Mouse (Mus musculus) liver, embryonic 13.5 days (tissue): ENCODE data around the gene Pck2. TPM values are rescaled to one million over a fixed set of nuclear protein-coding genes. Genes with fewer than 3 reads are reported as not detected.

Source experiments
- ATAC-seq: fragments of 200-750 bp; cut with Nextera tagmentation; 2 replicates; pipeline ENCODE4 v1.8.0; 2017; ENCODE audit warnings: low read depth, mild to moderate bottlenecking, moderate number of reproducible peaks, moderate library complexity
- DNase-seq: peaks from one replicate; pipeline ENCODE4 v3.0.0; 2022
- H3K27ac ChIP-seq: fragments of 300-500 bp; sonication (generic); 2 replicates; pipeline ENCODE4 v1.5.1; 2015; ENCODE audit warnings: moderate library complexity, mild to moderate bottlenecking, inconsistent platforms
- H3K27me3 ChIP-seq: fragments of 300-500 bp; sonication (generic); 2 replicates; pipeline ENCODE4 v1.6.1; 2015; ENCODE audit warnings: mild to moderate bottlenecking, inconsistent platforms
- H3K36me3 ChIP-seq: fragments of 300-500 bp; sonication (generic); 2 replicates; pipeline ENCODE4 v1.6.1; 2015; ENCODE audit warnings: mild to moderate bottlenecking, inconsistent platforms
- H3K4me1 ChIP-seq: fragments of 300-500 bp; sonication (generic); replicated peaks from 2 replicates; pipeline ENCODE4 v1.6.1; 2015; ENCODE audit warnings: inconsistent platforms
- H3K4me2 ChIP-seq: fragments of 300-500 bp; sonication (generic); 2 replicates; pipeline ENCODE4 v1.6.1; 2015; ENCODE audit warnings: inconsistent platforms, mild to moderate bottlenecking, moderate library complexity
- H3K4me3 ChIP-seq: fragments of 300-500 bp; sonication (generic); replicated peaks from 2 replicates; pipeline ENCODE4 v1.5.1; 2015; ENCODE audit warnings: mild to moderate bottlenecking, inconsistent platforms
- H3K9ac ChIP-seq: fragments of 300-500 bp; sonication (generic); 2 replicates; pipeline ENCODE4 v1.6.1; 2015; ENCODE audit warnings: mild to moderate bottlenecking, inconsistent platforms
- H3K9me3 ChIP-seq: fragments of 300-500 bp; sonication (generic); replicated peaks from 2 replicates; pipeline ENCODE4 v1.6.1; 2016; ENCODE audit warnings: inconsistent platforms
- WGBS: fragments of 180-500 bp; shearing (Covaris S2); methylation state at CpG from one replicate; pipeline ENCODE4 v1.1.7; 2015; ENCODE audit not compliant: insufficient replicate concordance; 5-methylcytosine and 5-hydroxymethylcytosine counted together
- polyA plus RNA-seq: library from polyadenylated mRNA; unstranded; fragments of >200 nt; fragmentation: Nextera tagmentation; extraction: Ambion mirVana; gene quantifications from 2 replicates; pipeline ENCODE4 v1.2.1, GENCODE M21; 2015

Gene Pck2
- polyA plus RNA-seq, 1 experiment from 2014 or later, result 32.2 TPM

- H3K4me1 ChIP-seq, result peaks cover 19% of the 10 kb centered on the region
- WGBS, result 54% methylated on average over 18 of the region's 22 CpGs
- H3K9me3 ChIP-seq, result no peaks in the 10 kb centered on the region
- H3K36me3 ChIP-seq, result no peaks in the 10 kb centered on the region
- ATAC-seq, result no peak
- H3K27ac ChIP-seq, result no peak within 1 kb of the TSS
- no peak for DNase-seq
- no peak within 1 kb of the TSS for H3K4me3 ChIP-seq
- peaks cover 79% of the 10 kb centered on the region for H3K27me3 ChIP-seq
- H3K4me2 ChIP-seq, result no peak within 1 kb of the TSS
- no peak within 1 kb of the TSS for H3K9ac ChIP-seq
Observed at GRCm38 (mm10) chr14:55510125-55510731, 29.8 kb upstream of the Pck2 start, which contains the start of gene Cpne6. Gene Cpne6, plus strand, starts transcription at chr14:55510445.

GRCm38 (mm10) chr14:55511037-55511436, 29.0 kb upstream of the Pck2 start:
- ATAC-seq (no peak), DNase-seq (no peak)
- Histone ChIP-seq H3K4me3 (no peak overlapping the region), H3K36me3 (no peaks in the 10 kb centered on the region), H3K9me3 (no peaks in the 10 kb centered on the region), H3K9ac (no peak overlapping the region), H3K4me1 (peaks cover 19% of the 10 kb centered on the region), H3K27ac (no peak overlapping the region), H3K27me3 (peaks cover 86% of the 10 kb centered on the region), H3K4me2 (no peak overlapping the region)
- 38% methylated on average over 7 of the region's 7 CpGs for WGBS

DNA sequence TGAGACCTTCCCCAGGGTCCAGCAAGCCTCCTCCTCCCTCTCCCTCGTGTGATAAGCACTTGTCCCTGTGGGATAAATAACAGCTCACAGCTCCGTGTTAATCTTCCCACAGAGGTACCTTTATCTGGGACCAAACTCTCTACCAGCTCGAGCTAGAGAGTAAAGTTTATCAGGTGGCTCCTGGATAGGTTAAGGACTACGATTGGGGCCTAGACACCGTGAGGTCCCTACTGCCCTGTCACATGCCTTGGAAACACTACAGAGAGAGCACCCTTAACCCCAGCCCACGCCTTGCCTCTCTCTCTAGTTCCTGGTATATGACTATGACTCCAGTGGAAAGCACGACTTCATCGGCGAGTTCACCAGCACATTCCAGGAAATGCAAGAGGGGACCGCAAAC, 26.1 kb upstream of the Pck2 start:
- Histone ChIP-seq H3K9ac (0 out of 2 replicates have a peak overlapping the region, but pooled peaks have one; percentile 4), H3K4me1 (peaks cover 19% of the 10 kb centered on the region), H3K36me3 (no peaks in the 10 kb centered on the region), H3K9me3 (no peaks in the 10 kb centered on the region), H3K4me2 (0 out of 2 replicates have a peak overlapping the region, but pooled peaks have one; percentile 12), H3K4me3 (no peak overlapping the region), H3K27ac (no peak overlapping the region; the same call in 1 of the 2 replicates), H3K27me3 (peaks cover 90% of the 10 kb centered on the region)
- 16% methylated on average over 10 of the region's 10 CpGs for WGBS
- ATAC-seq (peak; percentile 72), DNase-seq (no peak)

GRCm38 (mm10) chr14:55515846-55516245, 24.2 kb upstream of the Pck2 start:
- Histone ChIP-seq H3K4me1 (peaks cover 23% of the 10 kb centered on the region), H3K4me2 (no peak overlapping the region), H3K4me3 (no peak overlapping the region), H3K9ac (no peak overlapping the region), H3K36me3 (no peaks in the 10 kb centered on the region), H3K27me3 (peaks cover 91% of the 10 kb centered on the region), H3K9me3 (no peaks in the 10 kb centered on the region), H3K27ac (no peak overlapping the region)
- ATAC-seq (no peak), DNase-seq (no peak)
- 85% methylated on average over 4 of the region's 4 CpGs for WGBS

DNA sequence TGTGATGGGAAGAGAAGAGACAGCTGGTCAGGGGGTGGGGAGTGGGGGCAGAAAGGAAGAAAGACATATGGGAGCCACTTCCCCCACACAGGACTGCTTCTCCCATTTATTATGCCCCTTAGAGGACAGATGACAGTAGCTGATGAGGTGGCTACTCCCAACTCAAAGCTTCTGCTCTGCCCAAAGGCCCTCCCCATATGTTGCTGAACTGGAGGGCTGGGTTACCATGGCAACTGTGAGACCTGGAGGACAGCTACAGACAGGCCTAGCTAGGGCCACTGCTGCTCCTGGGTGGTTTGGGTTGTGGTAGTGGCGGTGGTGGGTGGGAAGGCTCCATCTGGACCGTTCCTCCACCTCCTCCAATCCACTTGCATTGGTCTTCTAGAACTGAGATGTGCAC, 21.2 kb upstream of the Pck2 start:
- WGBS, result 57% methylated on average over 2 of the region's 2 CpGs
- Histone ChIP-seq H3K27ac (no peak overlapping the region), H3K4me3 (no peak overlapping the region), H3K36me3 (no peaks in the 10 kb centered on the region), H3K4me1 (peaks cover 16% of the 10 kb centered on the region), H3K9ac (no peak overlapping the region), H3K27me3 (peaks cover 94% of the 10 kb centered on the region), H3K4me2 (no peak overlapping the region), H3K9me3 (no peaks in the 10 kb centered on the region)
- ATAC-seq, result no peak
- no peak for DNase-seq

DNA sequence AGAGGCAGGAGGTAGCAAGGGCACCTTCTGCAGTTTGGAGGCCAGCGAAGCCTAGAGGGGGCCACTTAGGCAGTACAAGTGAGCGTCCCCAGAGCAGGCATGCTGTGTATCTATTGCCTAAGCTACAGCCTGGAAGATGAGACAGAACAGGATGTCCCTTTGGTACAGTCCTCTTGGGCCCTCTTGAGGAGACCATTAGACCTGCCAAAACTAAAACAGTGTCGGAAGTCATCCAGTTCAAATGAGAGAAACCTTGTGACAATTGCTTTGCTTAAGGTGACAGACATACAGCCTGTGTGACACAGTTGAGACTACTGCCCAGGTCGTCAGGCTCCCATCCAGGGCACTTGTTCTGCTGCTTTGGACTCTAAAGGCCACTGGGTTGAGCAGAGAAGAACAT, 20.5 kb upstream of the Pck2 start:
- no peaks in the 10 kb centered on the region for H3K36me3 ChIP-seq
- no peak overlapping the region for H3K27ac ChIP-seq
- H3K9me3 ChIP-seq, result no peaks in the 10 kb centered on the region
- H3K4me2 ChIP-seq, result no peak overlapping the region
- DNase-seq (no peak), ATAC-seq (no peak)
- no peak overlapping the region for H3K9ac ChIP-seq
- peaks cover 96% of the 10 kb centered on the region for H3K27me3 ChIP-seq
- peaks cover 14% of the 10 kb centered on the region for H3K4me1 ChIP-seq
- WGBS, result 48% methylated on average over 4 of the region's 4 CpGs
- H3K4me3 ChIP-seq, result no peak overlapping the region

DNA sequence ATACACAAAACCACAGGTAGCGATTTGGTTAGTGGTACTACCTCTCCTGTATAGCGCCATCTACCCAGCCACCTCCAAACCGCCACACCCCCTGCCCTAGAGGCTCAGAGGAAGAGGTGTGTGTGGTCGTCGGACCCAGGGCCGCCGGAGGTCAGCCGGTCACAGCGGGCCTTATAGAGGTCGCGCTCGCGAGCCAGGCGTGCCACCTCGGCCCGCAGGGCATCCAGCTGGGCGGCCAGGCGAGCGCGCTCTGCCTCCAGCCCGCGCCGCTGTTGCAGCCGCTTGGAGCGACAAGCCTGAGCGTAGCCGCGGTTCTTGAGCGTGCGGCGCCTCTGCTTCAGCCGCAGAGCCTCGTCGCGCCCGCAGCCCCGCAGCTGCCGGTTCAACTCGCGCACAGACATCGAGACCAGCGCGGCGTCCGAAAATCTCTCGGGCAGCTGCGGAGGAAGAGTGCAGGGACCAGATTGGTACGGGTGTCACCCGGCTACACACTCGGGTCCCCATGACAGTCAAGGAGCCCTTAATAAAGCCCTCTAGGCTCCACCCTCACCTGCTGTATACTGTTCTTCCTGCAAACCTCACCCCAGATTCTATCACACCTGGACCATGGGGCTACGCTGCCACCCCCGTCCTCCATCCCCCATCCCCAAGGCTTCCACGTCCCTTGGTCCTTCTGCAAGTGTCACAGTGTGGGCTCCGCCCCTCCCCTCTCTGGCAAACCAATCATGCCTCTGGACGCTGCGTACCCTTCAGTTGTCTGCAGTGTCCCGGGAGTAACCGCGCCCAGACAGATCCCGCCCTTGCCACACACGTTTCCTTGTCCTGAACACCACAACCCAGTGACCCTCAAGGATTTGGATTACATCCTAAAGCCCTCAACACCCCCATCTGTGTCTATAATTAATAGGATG, 19.4 kb upstream of the Pck2 start:
- ATAC-seq (no peak), DNase-seq (no peak)
- H3K4me3 ChIP-seq, result peak overlapping the region; percentile 49
- H3K36me3 ChIP-seq, result no peaks in the 10 kb centered on the region
- peaks cover 14% of the 10 kb centered on the region for H3K4me1 ChIP-seq
- H3K27ac ChIP-seq, result no peak overlapping the region
- no peaks in the 10 kb centered on the region for H3K9me3 ChIP-seq
- H3K4me2 ChIP-seq, result peak overlapping the region; percentile 65
- H3K27me3 ChIP-seq, result peaks cover 100% of the 10 kb centered on the region
- H3K9ac ChIP-seq, result no peak overlapping the region
- WGBS, result 1% methylated on average over 61 of the region's 61 CpGs

GRCm38 (mm10) chr14:55524062-55524461, 16.0 kb upstream of the Pck2 start:
- Histone ChIP-seq H3K36me3 (no peaks in the 10 kb centered on the region), H3K4me2 (no peak overlapping the region), H3K4me1 (peaks cover 14% of the 10 kb centered on the region), H3K27ac (no peak overlapping the region), H3K9me3 (no peaks in the 10 kb centered on the region), H3K9ac (no peak overlapping the region), H3K27me3 (peaks cover 79% of the 10 kb centered on the region), H3K4me3 (no peak overlapping the region)
- ATAC-seq (no peak), DNase-seq (no peak)
- 30% methylated on average over 4 of the region's 4 CpGs for WGBS

- Histone ChIP-seq H3K4me3 (no peak within 1 kb of the TSS), H3K4me2 (no peak within 1 kb of the TSS), H3K9ac (no peak within 1 kb of the TSS), H3K36me3 (no peaks in the 10 kb centered on the region), H3K4me1 (peaks cover 14% of the 10 kb centered on the region), H3K27me3 (peaks cover 79% of the 10 kb centered on the region), H3K9me3 (no peaks in the 10 kb centered on the region), H3K27ac (no peak within 1 kb of the TSS)
- WGBS, result 23% methylated on average over 8 of the region's 8 CpGs
- no peak for ATAC-seq
- no peak for DNase-seq
Observed at GRCm38 (mm10) chr14:55524785-55525184, 15.3 kb upstream of the Pck2 start, which contains the start of gene Nrl. Gene Nrl, minus strand, starts transcription at chr14:55524981.

- H3K9ac ChIP-seq, result no peak overlapping the region
- no peaks in the 10 kb centered on the region for H3K9me3 ChIP-seq
- H3K4me2 ChIP-seq, result no peak overlapping the region
- peaks cover 70% of the 10 kb centered on the region for H3K27me3 ChIP-seq
- 0 out of 2 replicates have a peak, but pooled peaks cover 4% of the 10 kb centered on the region for H3K4me1 ChIP-seq
- no peaks in the 10 kb centered on the region for H3K36me3 ChIP-seq
- H3K4me3 ChIP-seq, result no peak overlapping the region
- 68% methylated on average over 2 of the region's 2 CpGs for WGBS
- H3K27ac ChIP-seq, result no peak overlapping the region
- DNase-seq, result no peak
- no peak for ATAC-seq
Observed at GRCm38 (mm10) chr14:55526674-55527073, 13.4 kb upstream of the Pck2 start.

- H3K27ac ChIP-seq, result no peak overlapping the region
- 0 out of 2 replicates have a peak, but pooled peaks cover 4% of the 10 kb centered on the region for H3K4me1 ChIP-seq
- no peak overlapping the region for H3K4me3 ChIP-seq
- H3K9me3 ChIP-seq, result no peaks in the 10 kb centered on the region
- H3K36me3 ChIP-seq, result no peaks in the 10 kb centered on the region
- DNase-seq, result peak; percentile 29
- H3K27me3 ChIP-seq, result peaks cover 57% of the 10 kb centered on the region
- no peak for ATAC-seq
- WGBS, result 7% methylated on average over 3 of the region's 3 CpGs
- H3K9ac ChIP-seq, result no peak overlapping the region
- H3K4me2 ChIP-seq, result no peak overlapping the region
Observed at GRCm38 (mm10) chr14:55527940-55528339, 12.1 kb upstream of the Pck2 start.
